Mouse (Mus musculus) brain, embryonic 18.5 days (tissue): ENCODE measurements around the gene Atp6v0a1.

ENCODE experiments used
- DNase-seq: peaks from one replicate; pipeline ENCODE4 v3.0.0-alpha.2; 2012; ENCODE audit warnings: low read depth, low spot score

Gene Atp6v0a1

DNA sequence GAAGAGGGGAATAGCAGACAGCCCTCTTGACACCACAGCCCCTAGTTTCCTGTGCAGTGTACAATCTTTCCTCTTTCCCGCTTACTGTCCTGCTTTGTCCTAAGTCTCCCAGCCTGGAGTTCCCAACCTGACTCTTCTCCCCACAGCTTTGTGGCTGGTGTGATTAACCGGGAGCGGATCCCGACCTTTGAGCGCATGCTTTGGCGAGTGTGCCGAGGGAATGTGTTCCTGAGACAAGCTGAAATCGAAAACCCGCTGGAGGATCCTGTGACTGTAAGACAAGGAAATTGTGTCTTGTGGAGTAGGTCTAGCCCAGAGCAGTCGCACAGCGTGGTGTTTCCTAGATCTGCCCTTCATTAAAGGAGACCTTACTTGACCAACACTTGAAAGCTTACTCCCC lies 17.9 kb downstream of the Atp6v0a1 start:
- no peak for DNase-seq

- no peak for DNase-seq
Observed at GRCm38 (mm10) chr11:101029320-101029719, 20.1 kb downstream of the Atp6v0a1 start.

- DNase-seq: no peak
Observed at GRCm38 (mm10) chr11:101030136-101030807, 21.0 kb downstream of the Atp6v0a1 start.

DNA sequence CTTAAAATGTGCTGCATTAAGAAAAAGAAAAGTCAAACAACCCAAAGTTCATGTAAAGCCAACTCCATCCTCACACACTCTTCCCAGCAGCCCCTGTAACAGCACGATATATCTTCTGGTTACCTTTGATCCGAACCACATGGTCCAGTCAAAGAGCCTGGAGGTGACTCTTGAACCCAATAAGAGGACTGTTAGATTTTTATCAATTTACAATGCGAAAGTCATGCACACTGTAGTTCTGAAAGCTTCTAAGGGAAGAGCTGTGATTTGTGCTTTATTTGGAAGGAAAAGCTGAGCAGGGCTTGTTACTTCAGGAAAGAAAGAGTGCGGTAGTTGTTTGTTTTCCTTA lies 21.5 kb downstream of the Atp6v0a1 start:
- no peak for DNase-seq

GRCm38 (mm10) chr11:101031470-101031869 lies 22.2 kb downstream of the Atp6v0a1 start:
- no peak for DNase-seq

GRCm38 (mm10) chr11:101033856-101034500 lies 24.7 kb downstream of the Atp6v0a1 start:
- DNase-seq: no peak

- DNase-seq: no peak
Observed at GRCm38 (mm10) chr11:101034614-101035327, 25.5 kb downstream of the Atp6v0a1 start.

DNA sequence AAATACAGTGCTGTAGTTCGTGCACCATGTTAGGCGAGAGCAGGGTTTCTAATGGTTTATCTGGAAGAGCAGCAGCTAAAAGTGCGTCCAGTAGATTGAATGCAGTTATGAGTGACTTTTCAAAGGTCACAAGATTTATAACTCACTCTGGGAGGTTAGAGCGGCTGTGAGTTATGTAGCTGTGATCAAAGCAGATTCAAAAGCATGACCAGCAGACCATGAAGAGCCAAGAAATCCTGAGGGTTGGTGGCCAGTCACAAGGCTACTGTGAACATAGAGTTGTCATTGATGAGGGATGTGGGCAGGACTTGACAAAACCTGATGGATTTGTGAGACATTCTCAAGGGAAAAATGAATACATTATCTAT lies 26.1 kb downstream of the Atp6v0a1 start:
- no peak for DNase-seq

DNA sequence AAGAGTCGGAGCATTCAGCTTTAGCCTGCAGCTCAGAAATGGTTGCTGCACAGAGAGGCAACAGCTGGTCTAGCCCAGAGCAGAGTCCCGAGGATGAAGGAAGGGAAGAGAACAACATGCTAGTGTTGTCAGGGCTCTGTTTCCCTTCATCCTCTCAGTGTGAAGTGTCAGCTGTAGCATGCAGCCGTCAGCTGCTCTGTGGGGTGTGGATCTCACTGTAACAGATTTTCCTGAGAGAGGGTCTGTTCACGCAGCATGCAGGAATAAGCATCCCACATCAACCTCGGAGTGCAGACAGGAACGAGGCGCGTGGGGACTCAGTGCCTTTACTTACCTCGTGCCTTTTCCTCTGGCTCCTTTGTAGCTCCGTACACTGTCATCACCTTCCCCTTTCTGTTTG lies 28.5 kb downstream of the Atp6v0a1 start:
- DNase-seq: no peak

DNA sequence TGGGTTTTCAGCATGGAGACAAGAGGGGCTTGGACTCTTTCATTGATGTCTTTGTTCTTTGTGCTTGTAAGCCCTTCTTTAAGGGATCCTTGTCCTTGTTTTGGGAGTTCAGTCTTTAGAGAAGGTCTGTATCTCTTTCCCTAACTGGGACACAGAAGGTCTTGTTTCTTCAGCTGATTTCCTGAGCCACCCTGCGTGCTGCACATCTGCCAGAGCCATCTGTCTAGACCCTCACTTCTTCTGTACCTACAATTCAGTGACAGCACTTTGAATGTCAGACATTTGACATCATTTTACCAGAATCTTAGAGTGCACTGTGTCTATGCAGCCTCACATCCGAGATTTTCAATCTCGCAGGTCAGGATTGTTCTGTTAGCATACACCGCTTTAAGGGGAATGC lies 36.6 kb downstream of the Atp6v0a1 start:
- DNase-seq: no peak

GRCm38 (mm10) chr11:101046440-101046839 lies 37.2 kb downstream of the Atp6v0a1 start:
- no peak for DNase-seq

- DNase-seq: no peak
Observed at GRCm38 (mm10) chr11:101047502-101047901, 38.2 kb downstream of the Atp6v0a1 start.

- no peak for DNase-seq
Observed at GRCm38 (mm10) chr11:101050359-101050758, 41.1 kb downstream of the Atp6v0a1 start.

GRCm38 (mm10) chr11:101051051-101051493 lies 41.8 kb downstream of the Atp6v0a1 start:
- DNase-seq: no peak

GRCm38 (mm10) chr11:101051617-101052016 lies 42.4 kb downstream of the Atp6v0a1 start:
- DNase-seq: no peak

GRCm38 (mm10) chr11:101052751-101053473 lies 43.7 kb downstream of the Atp6v0a1 start:
- DNase-seq: no peak

DNA sequence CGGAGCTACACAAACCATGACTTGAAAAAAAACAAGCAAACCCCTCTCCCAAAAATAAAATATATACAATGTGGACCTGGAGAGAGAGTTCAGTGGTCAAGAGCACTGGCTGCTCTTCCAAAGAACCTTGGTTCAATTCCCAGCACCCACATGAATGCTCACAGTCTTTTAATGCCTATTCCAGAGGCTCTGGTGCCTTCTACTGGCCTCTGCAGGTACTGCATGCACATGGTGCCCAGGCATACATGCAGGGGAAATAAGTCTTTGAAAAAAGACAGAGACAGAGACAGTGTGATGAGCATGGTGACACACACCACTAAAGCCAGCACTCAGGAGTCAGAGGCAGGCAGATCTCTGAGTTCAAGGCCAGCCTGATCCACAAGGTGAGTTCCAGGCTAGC lies 44.7 kb downstream of the Atp6v0a1 start:
- no peak for DNase-seq

DNA sequence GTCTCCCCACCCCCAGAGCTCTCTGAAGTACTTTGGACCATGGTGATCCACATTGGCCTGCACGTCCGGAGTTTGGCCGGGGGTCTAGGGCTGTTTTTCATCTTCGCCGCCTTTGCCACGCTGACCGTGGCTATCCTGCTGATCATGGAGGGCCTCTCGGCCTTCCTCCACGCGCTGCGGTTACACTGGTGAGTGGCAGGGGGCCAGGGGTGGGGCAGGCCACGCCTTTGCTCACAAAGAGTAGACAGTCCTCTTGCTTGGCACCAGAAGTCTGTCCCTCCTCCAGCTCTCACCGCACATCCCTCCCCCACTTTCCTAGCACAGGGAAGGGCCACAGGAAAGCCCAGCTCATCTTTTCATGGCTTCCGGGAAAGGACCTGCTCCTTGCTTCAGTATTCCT lies 46.2 kb downstream of the Atp6v0a1 start:
- DNase-seq: no peak

DNA sequence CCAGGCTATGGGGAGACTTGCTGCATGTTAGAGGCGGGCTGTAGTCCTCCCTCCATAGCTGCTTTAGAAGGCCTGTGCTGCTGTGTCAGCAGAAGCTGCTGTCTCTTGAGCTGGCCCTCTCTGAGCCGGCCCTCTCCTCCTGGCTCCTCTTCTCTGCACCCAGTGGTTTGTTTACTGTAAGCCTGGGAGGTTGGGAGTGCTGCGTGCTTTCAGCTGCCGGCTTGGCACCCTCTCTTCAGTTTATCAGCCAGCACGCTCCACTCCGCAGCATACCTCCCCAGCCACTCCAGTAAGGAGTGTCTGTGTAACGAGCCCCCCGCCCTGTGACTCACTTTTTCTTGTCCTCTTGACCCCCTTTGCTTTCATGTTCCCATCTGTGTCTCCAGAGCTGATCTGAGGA lies 47.6 kb downstream of the Atp6v0a1 start:
- no peak for DNase-seq

DNA sequence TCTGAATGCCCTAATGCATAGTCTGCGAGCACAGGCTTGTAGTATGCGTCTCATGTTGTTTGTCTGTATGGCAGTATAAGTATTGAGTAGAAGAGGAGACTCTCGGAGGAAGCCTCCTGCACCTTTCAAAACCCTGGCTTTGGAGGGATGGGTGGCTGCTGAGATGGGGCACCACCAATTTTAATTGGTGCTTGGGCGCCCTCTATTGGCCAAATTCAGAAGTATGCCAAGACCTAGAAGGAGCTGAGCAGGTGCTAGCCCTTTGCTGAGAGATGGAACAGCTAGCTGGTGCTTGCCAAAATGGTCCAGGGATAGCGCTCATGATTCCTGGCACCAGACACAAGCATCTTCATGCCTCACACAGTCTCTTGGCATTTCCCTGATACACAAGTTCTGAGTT lies 48.6 kb downstream of the Atp6v0a1 start:
- DNase-seq: no peak

DNA sequence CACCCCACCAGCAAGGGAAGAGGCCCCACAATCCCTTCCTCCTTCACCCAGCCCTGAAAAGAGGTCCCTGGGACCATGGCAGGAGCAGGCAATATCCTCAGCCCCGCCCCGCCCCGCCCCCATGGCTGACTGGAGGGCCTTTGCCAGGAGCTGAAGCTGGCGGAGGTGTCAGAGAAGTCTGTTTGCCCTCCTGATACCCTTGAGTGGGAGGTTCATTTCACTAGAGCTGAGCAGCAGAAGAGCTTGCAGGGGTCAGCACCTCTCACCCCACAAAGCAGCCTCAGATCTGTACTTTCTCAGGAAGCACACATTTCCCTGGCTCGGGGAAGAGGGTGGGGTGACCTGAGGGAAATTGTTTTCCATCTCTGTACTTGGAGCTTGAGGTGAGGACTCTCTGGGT lies 49.5 kb downstream of the Atp6v0a1 start:
- DNase-seq: no peak

DNA sequence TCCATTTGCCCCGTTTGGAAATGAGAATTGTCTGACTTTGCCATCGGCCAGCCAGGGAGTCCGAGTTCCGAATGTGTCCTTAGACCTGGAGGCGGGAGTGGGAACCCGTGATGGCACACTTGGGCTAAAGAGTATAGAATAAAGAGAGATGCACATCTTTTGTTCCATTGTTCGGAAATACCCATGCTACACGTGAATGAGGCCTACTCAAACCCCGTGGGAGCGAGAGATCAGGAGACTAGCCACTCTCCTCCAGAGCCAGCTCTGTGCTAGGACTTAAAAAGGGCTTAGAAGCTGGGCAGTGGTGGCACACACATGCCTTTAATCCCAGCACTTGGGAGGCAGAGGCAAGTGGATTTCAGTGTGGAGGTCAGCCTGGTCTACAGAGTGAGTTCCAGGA lies 50.2 kb downstream of the Atp6v0a1 start:
- DNase-seq: no peak
